Mouse (Mus musculus) urinary bladder, postnatal 4 days (tissue): Measurements from ENCODE around the gene Gm21103.
"Not testable (repeated sequence)": the region's sequence is repeated elsewhere in the genome, so short reads cannot be mapped to it uniquely, and the experiment has no call there.

Experiments used
- DNase-seq, 2 experiments: peaks; one replicate each; pipeline ENCODE4 v3.0.0; 2021 to 2022; ENCODE audit warnings: low spot score in 2 of 2

Gene Gm21103

GRCm38 (mm10) chr14:6304743-6305142 lies at the start of gene Gm21103:
Gene Gm21103, minus strand, starts transcription at chr14:6304843.
- not testable (repeated sequence) for DNase-seq

DNA sequence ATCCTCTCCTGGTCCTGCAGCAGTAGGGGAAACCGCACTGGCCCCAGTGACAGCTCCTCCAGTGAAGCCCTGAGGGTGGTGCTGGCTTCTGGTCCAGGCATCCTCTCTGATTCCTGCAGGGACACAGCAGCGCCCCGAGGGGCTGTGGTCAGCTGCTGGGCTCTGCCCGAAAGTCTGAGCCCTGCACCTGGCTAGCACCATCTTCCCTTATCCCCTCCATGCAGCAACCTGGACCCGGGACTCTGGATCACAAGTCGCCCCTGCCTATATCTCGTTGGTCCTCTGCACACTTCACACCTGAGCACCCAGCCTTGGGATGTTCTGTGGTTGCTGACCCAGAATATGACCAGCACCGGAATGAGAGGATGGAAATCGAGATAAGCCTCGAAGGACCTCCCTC lies 38.9 kb upstream of the Gm21103 start, which contains the start of gene Gm3618:
Gene Gm3618, minus strand, starts transcription at position 101 of the 400 bp plus-strand sequence.
- not testable (repeated sequence) for DNase-seq

DNA sequence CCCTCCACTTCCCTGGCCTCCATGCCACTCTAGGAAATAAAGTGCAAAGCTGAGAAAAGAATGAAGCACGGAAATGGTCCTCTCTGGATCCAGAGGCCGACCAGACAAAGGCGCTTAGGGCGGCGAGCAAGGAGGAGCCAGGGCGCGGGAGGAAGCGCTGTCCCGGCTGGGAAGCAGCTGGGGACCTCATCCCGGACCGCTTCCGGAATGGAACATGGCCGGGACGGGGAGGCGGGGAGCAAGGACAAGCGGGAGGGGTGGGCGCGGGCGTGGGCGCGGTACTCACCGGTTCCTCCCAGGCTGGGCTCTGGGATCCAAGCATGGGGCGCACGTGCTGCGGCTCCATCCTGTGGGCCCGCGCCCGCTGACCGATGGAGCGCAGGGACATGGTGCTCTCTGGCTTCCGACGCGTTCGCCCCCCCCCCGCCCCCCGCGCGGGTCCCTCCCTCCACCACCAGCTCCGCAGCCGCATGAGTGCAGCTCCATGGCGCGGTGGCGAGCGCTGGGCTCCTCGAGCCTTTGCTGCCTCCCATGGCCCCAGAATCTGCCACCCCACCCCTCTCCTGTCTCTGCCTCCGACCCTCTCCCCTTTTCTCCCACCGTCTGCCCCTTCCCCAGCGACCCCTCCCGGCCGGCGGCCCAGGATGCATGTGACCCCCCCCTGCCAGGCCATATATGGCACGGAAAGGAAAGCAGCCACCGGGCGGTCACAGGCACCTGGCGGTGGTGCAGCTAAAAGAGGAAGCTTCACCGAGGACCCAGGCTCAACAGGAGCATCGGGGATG lies 17.5 kb downstream of the Gm21103 start, which contains the start of gene Gm3411:
Gene Gm3411, minus strand, starts transcription at position 320 of the 785 bp plus-strand sequence.
- peak; percentile 32 to 60 for DNase-seq
